Mouse (Mus musculus) lung, embryonic 14.5 days (tissue): ENCODE data around the gene Arnt2. TPM values are rescaled to one million over a fixed set of nuclear protein-coding genes. Genes with fewer than 3 reads are reported as not detected.

Experiments
- ATAC-seq: fragments of 200-750 bp; cut with Nextera tagmentation; 2 replicates; pipeline ENCODE4 v1.8.0; 2017; ENCODE audit warnings: mild to moderate bottlenecking, moderate TSS enrichment, moderate library complexity; ENCODE audit not compliant: insufficient read depth
- DNase-seq: peaks from one replicate; pipeline ENCODE4 v3.0.0-alpha.2; 2015
- H3K27ac ChIP-seq: fragments of 300-500 bp; sonication (generic); 2 replicates; pipeline ENCODE4 v1.5.1; 2014; ENCODE audit warnings: low read depth, mild to moderate bottlenecking, moderate library complexity
- H3K27me3 ChIP-seq: fragments of 300-500 bp; sonication (generic); 2 replicates; pipeline ENCODE4 v1.6.1; 2014; ENCODE audit warnings: low read length, control low read depth; ENCODE audit not compliant: insufficient read depth
- H3K36me3 ChIP-seq: fragments of 300-500 bp; sonication (generic); 2 replicates; pipeline ENCODE4 v1.6.1; 2014; ENCODE audit warnings: control low read depth; ENCODE audit not compliant: insufficient read depth
- H3K4me1 ChIP-seq: fragments of 300-500 bp; sonication (generic); 2 replicates; pipeline ENCODE4 v1.6.1; 2014; ENCODE audit warnings: antibody characterized with exemption, control low read depth; ENCODE audit not compliant: insufficient read depth
- H3K4me2 ChIP-seq: fragments of 300-500 bp; sonication (generic); 2 replicates; pipeline ENCODE4 v1.6.1; 2014; ENCODE audit warnings: mild to moderate bottlenecking
- H3K4me3 ChIP-seq: fragments of 300-500 bp; sonication (generic); 2 replicates; pipeline ENCODE4 v1.5.1; 2014; ENCODE audit warnings: low read depth, low read length
- H3K9ac ChIP-seq: fragments of 300-500 bp; sonication (generic); 2 replicates; pipeline ENCODE4 v1.6.1; 2014
- H3K9me3 ChIP-seq: fragments of 300-500 bp; sonication (generic); 2 replicates; pipeline ENCODE4 v1.6.1; 2016; ENCODE audit warnings: low read depth, low read length, control low read depth
- CTCF ChIP-seq: IDR thresholded peaks from 2 replicates; pipeline ENCODE4 v1.5.1; 2016; ENCODE audit warnings: antibody characterized with exemption, low read depth
- WGBS: fragments of 180-500 bp; shearing (Covaris S2); extraction: QIAGEN DNeasy Blood & Tissue Kit; methylation state at CpG from one replicate; pipeline ENCODE4 v1.1.7; 2014; 5-methylcytosine and 5-hydroxymethylcytosine counted together
- polyA plus RNA-seq: library from polyadenylated mRNA; unstranded; fragments of >200 nt; fragmentation: Nextera tagmentation; extraction: Ambion mirVana; gene quantifications from 2 replicates; pipeline ENCODE4 v1.2.1, GENCODE M21; 2014

Gene Arnt2
- polyA plus RNA-seq, 1 experiment from 2014 or later, result 14.4 TPM

DNA sequence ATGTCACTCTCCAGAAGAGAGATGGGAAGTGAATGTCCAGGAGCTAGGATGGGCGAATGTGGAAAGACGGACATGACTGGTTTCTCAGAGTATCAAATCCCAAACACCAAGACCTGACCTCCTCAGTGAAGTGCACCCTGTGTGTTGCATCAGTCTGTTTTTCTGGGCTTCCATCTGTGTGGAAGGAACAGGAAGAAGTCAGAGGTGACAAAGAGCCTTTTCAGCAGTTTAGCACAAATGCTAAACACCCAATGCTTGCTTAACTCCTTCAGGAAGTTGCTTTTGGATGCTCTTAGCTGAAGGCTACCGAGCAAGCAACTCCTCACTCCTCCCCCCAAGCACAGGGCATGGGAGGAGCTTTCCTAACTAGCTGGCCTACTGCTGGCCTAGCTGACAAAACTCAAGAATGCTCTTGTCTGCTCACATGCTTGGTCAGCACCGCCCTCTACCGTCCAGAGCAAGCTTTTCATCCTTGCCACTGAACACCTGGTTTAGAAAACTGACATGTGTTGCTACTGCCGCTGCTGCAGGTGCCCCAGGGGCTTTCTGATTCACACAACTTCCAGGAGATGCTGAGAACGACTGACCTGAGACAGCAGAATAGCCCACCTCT, 137.7 kb downstream of the Arnt2 start:
- Histone ChIP-seq H3K36me3 (peaks cover 34% of the 10 kb centered on the region; the same call in 1 of the 2 replicates), H3K4me2 (no peak overlapping the region), H3K9me3 (no peaks in the 10 kb centered on the region), H3K9ac (no peak overlapping the region), H3K27me3 (no peaks in the 10 kb centered on the region), H3K4me3 (no peak overlapping the region), H3K4me1 (no peaks in the 10 kb centered on the region), H3K27ac (peak overlapping the region; percentile 10; the same call in 1 of the 2 replicates)
- peak; percentile 94 for ATAC-seq
- WGBS, result 21% methylated on average over 7 of the region's 7 CpGs
- peak; percentile 98 for TF ChIP-seq CTCF
- DNase-seq, result peak; percentile 94

DNA sequence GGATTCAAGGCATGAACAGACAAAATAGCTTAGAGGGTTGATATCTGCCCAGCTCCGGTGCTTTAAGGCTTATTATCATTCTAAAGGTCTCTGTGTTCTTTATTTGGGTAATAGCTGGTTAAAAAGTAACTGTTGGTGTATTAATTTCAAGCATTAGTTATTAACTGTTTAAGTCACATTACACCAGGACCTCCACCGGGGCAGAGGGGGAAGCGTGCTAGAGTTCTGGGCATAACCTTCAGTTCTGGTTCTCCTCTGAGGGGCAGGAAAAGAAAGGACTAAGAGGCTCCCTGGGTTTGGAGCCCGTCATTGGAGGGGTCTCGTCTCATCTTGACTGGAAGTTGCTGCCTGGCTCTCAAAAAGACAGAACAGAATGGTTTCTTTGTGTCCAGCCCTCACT, 138.5 kb downstream of the Arnt2 start:
- no peaks in the 10 kb centered on the region for H3K9me3 ChIP-seq
- DNase-seq (no peak), ATAC-seq (no peak)
- H3K4me2 ChIP-seq, result no peak overlapping the region
- no peak for TF ChIP-seq CTCF
- no peak overlapping the region for H3K9ac ChIP-seq
- H3K27me3 ChIP-seq, result no peaks in the 10 kb centered on the region
- 81% methylated on average over 5 of the region's 5 CpGs for WGBS
- H3K4me1 ChIP-seq, result no peaks in the 10 kb centered on the region
- peaks cover 40% of the 10 kb centered on the region; the same call in 1 of the 2 replicates for H3K36me3 ChIP-seq
- no peak overlapping the region for H3K27ac ChIP-seq
- H3K4me3 ChIP-seq, result no peak overlapping the region

DNA sequence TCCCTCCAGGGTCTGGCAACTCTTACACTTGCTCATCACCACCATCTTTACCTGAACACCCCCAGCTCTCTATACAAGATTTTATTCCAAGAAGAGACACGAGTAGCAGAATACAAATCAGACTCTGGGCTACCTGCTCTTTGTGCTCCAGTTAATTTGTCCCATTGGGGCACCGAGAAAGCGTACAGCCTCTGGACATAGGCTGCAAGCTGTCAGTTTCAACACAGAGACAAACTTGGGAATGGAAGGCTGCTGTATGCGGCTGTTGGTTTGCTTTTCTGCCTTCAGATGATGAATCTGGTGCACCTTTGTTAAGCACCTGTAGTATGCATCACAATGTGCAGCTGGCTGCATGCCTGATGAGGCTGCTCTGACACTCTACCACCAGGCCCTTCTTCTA, 146.5 kb downstream of the Arnt2 start:
- ATAC-seq (no peak), DNase-seq (no peak)
- no peak overlapping the region for H3K4me2 ChIP-seq
- no peaks in the 10 kb centered on the region for H3K27me3 ChIP-seq
- H3K4me3 ChIP-seq, result no peak overlapping the region
- WGBS, result 91% methylated on average over 4 of the region's 4 CpGs
- H3K36me3 ChIP-seq, result peaks cover 40% of the 10 kb centered on the region; the same call in 1 of the 2 replicates
- H3K4me1 ChIP-seq, result no peaks in the 10 kb centered on the region
- no peak overlapping the region for H3K27ac ChIP-seq
- no peaks in the 10 kb centered on the region for H3K9me3 ChIP-seq
- no peak overlapping the region for H3K9ac ChIP-seq
- no peak for TF ChIP-seq CTCF

DNA sequence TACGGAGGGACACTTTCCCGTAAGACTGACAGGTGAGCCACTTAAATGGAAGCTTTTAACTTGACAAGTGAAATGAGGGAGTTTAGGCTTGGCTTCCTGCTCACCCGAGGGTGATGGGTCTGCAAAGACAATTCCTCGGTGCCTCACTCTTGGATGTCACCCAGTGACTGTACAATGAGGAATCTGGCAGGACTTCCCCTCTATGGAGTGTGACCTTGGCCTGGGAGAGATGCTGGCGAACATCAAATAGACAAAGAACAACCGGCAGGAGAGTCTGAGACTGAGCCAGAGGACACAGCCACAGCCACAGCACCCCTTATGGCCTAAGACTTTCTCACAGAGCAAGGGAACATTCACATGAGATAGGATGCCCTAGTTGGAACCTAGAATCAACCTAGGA, 148.6 kb downstream of the Arnt2 start:
- ATAC-seq (no peak), DNase-seq (peak; percentile 13)
- Histone ChIP-seq H3K4me2 (no peak overlapping the region), H3K27me3 (no peaks in the 10 kb centered on the region), H3K4me1 (peaks cover 2% of the 10 kb centered on the region; the same call in 1 of the 2 replicates), H3K9ac (no peak overlapping the region), H3K27ac (no peak overlapping the region), H3K9me3 (no peaks in the 10 kb centered on the region), H3K4me3 (no peak overlapping the region), H3K36me3 (peaks cover 23% of the 10 kb centered on the region; the same call in 1 of the 2 replicates)
- 70% methylated on average over 6 of the region's 6 CpGs for WGBS
- no peak for TF ChIP-seq CTCF

DNA sequence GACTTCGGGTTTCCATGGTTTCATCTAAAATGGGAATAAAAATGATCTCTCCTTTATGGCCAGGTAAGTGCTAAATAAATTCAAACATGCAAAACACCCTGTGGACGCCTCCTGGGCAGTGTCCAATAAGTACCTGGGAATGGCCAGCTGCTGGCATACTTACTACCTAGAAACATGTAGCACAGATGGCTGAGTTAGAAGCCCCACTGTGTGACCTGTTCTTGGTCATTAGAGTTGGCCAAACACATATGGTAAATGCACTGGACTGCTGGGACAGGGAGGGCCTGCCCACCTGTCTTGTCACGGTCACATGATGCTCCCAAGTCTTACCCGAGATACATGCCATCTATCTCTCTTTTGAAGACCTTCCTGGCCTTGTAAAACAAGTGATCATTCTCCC, 149.6 kb downstream of the Arnt2 start:
- no peak overlapping the region for H3K9ac ChIP-seq
- DNase-seq, result no peak
- no peak overlapping the region for H3K4me2 ChIP-seq
- 77% methylated on average over 4 of the region's 4 CpGs for WGBS
- H3K36me3 ChIP-seq, result peaks cover 19% of the 10 kb centered on the region; the same call in 1 of the 2 replicates
- H3K27me3 ChIP-seq, result no peaks in the 10 kb centered on the region
- ATAC-seq, result no peak
- no peak overlapping the region for H3K4me3 ChIP-seq
- H3K4me1 ChIP-seq, result peaks cover 2% of the 10 kb centered on the region; the same call in 1 of the 2 replicates
- H3K27ac ChIP-seq, result no peak overlapping the region
- TF ChIP-seq CTCF, result no peak
- H3K9me3 ChIP-seq, result no peaks in the 10 kb centered on the region

DNA sequence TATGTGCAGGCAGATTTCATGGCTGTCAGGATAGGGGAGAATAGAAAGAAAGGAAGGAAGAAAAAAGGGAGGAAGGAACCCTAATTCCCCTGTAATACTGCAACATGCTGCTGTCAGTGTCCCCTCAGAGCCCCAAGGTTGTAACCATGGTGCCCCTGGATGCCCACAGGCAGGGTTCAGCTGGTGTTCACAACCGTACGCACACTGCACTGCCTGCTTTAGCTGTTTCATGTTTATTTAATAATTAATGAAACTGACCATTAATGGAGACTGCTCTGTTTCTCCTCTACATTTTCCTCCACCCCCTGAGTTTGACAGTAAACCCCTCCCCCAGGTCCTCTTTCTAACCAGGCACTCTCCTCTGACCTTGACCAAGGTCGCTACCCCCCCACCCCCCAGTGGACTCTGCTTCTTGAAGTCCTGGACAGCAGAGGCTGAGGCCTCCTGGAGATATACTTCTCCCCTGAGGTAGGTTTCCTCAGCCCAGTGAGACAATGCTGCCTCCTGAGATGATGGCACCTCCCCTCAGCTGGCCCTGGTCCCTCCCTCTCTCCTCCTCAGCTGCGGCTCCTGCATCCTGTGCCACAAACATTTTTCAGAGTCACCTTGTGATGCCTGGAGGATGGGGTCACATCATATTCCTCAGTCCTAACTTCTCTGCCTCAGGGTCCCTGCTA, 150.5 kb downstream of the Arnt2 start:
- no peak overlapping the region for H3K9ac ChIP-seq
- WGBS, result 60% methylated on average over 4 of the region's 4 CpGs
- DNase-seq, result no peak
- no peak overlapping the region for H3K4me3 ChIP-seq
- no peaks in the 10 kb centered on the region for H3K9me3 ChIP-seq
- peaks cover 2% of the 10 kb centered on the region; the same call in 1 of the 2 replicates for H3K4me1 ChIP-seq
- ATAC-seq, result no peak
- no peak overlapping the region for H3K27ac ChIP-seq
- no peaks in the 10 kb centered on the region for H3K27me3 ChIP-seq
- TF ChIP-seq CTCF, result no peak
- H3K36me3 ChIP-seq, result peaks cover 14% of the 10 kb centered on the region; the same call in 1 of the 2 replicates
- no peak overlapping the region for H3K4me2 ChIP-seq

DNA sequence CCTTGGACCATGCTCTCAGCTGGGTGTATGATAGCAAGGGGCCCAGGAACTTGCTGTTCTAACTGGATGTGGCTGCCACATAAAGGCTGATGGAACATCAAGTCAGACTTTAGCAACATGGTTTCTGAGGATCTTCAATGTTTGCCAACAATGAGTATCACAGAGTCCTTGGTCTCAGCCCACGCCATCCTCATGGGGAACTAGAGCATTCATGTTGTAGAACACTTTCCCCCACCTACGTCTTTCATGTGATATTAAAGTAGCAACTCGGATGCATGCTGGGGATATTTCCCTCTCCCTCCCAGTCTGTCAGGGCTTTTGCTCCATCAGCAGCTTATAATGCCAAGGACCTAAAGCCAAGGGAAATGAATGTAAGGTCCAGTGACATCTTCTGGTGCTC, 153.3 kb downstream of the Arnt2 start:
- H3K9ac ChIP-seq, result no peak overlapping the region
- H3K9me3 ChIP-seq, result no peaks in the 10 kb centered on the region
- H3K27me3 ChIP-seq, result no peaks in the 10 kb centered on the region
- DNase-seq (no peak), ATAC-seq (no peak)
- H3K36me3 ChIP-seq, result peaks cover 4% of the 10 kb centered on the region; the same call in 1 of the 2 replicates
- 89% methylated on average over 3 of the region's 3 CpGs for WGBS
- TF ChIP-seq CTCF, result no peak
- peaks cover 2% of the 10 kb centered on the region; the same call in 1 of the 2 replicates for H3K4me1 ChIP-seq
- H3K27ac ChIP-seq, result no peak overlapping the region
- no peak overlapping the region for H3K4me2 ChIP-seq
- no peak overlapping the region for H3K4me3 ChIP-seq
